Comparison of ENCODE assay signal across 7 mouse cellular contexts in the genomic region with DNA sequence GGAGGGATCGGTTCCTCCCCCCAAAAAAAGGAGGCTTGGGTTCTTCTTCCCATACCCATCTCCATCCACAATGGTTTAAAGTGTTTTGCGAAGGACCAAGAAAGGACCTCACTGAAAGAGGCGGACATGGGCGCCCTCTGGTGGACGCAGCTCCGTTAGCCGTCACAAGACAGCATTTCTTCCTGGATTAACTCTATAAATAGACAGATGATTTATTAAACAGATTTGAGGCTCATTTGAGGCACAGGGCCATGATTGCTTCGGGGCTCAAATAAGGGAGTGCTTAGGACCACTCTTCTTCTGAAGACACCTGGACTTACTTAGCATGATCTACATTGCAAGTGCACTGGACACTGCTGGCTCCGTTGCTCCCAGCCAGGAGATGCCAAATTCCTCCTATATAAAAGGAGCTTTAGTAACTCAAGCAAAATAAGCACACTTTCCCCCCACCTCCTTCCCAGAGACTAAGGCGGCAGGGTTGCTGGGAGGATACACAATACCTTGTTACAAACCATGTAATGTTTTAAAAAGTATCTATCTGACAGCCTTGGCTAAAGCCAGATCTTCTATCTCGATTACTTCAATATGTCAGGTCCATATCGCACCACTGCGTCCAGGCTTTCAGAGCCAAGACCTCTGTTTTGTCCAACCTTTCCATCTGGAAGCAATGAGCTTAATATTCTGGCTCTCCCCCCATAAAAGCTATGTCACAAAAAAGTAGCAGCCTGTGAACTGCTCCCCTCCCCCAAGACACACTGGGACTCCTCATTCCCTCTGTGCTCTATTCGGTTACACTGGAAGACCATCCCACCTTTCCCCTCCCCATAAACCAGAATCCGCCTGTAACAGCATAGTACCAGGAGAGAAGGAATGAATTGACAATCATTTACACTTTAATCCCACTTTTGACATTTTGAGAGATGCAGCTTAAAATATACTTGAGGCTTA. TPM values are rescaled to one million over a fixed set of nuclear protein-coding genes. Genes with fewer than 3 reads are reported as not detected.
DNase-seq lines count a peak whose midpoint lies in the region; ATAC-seq and TF ChIP-seq lines count a peak whose summit lies in the region.

No protein-coding gene starts in this region.

- peak; percentile 68 for ATAC-seq in midbrain, postnatal 0 days (ENCODE audit: low FRiP score)

- TF ChIP-seq CTCF in midbrain, postnatal 0 days (IDR thresholded peaks at IDR 0.05): peak; percentile 97

- no peaks in the 10 kb centered on the region for H3K9me3 ChIP-seq in midbrain, postnatal 0 days (ENCODE audit: low read length)

- intact Hi-C loops in left cerebral cortex, postnatal 4 days (cut with DNase I): loop anchor here (2.0 to 5.0 kb wide), 3 partner anchors 149 to 1386 kb away; partner anchors contain the start of gene Osr1

- 24% methylated on average over 15 of the region's 15 CpGs for WGBS in midbrain, postnatal 0 days

- peaks cover 2% of the 10 kb centered on the region; the same call in 1 of the 2 replicates for H3K27me3 ChIP-seq in midbrain, postnatal 0 days (ENCODE audit: insufficient read depth, low read length)

- H3K27ac ChIP-seq in midbrain, postnatal 0 days (ENCODE audit: low read depth, low read length): no peak overlapping the region

- no peak overlapping the region for H3K9ac ChIP-seq in midbrain, postnatal 0 days (replicated peaks; ENCODE audit: low read length, poor library complexity, severe bottlenecking)

- no peak overlapping the region for H3K4me2 ChIP-seq in midbrain, postnatal 0 days (ENCODE audit: low read depth, low read length, poor library complexity, severe bottlenecking)

- DNase-seq in adipocyte (ENCODE audit: low spot score): peak; percentile 84
- peak; percentile 86 to 90 for DNase-seq in cerebellum, postnatal 4 days (ENCODE audit: low spot score in 2 of 2)
- peak; percentile 92 for DNase-seq in gastrocnemius, postnatal 10 days
- DNase-seq in kidney, adult 18-20 months: peak; percentile 83
- peak; percentile 87 for DNase-seq in left cerebral cortex, postnatal 4 days
- peak; percentile 86 for DNase-seq in midbrain, postnatal 0 days (ENCODE audit: low spot score)
- peak; percentile 41 to 79 for DNase-seq in spleen, postnatal 4 days (ENCODE audit: low spot score in 2 of 2)

- no peaks in the 10 kb centered on the region for H3K4me1 ChIP-seq in midbrain, postnatal 0 days (ENCODE audit: insufficient read depth, low read length)

- no peaks in the 10 kb centered on the region for H3K36me3 ChIP-seq in midbrain, postnatal 0 days (ENCODE audit: insufficient read depth, low read length)

- H3K4me3 ChIP-seq in midbrain, postnatal 0 days (ENCODE audit: low read depth, low read length): no peak overlapping the region

RNA-seq across cellular contexts. Expression of gene Rdh14, which starts 47.8 kb away (rescaled TPM):
- total RNA-seq in gastrocnemius, postnatal 10 days (2021): 10 to 100 TPM; 31.3 to 36.5 TPM
- total RNA-seq in left cerebral cortex, postnatal 4 days (2021): 10 to 100 TPM; 23.6 to 25.0 TPM
- 35.8 and 49.5 TPM in 2 replicates for total RNA-seq in midbrain, postnatal 0 days (2014; rRNA removed)
- polyA plus RNA-seq in midbrain, postnatal 0 days (2015; fragmentation: Nextera tagmentation; extraction: Ambion mirVana): 45.2 and 47.2 TPM in 2 replicates
